Mouse (Mus musculus) liver, postnatal 0 days (tissue): ENCODE results near the gene Spag16.

ENCODE experiments used
- CTCF ChIP-seq: sonication (generic); IDR thresholded peaks from 2 replicates; pipeline ENCODE4 v1.5.1; 2016; ENCODE audit warnings: antibody characterized with exemption, low read depth
- EP300 ChIP-seq: IDR thresholded peaks from 2 replicates; pipeline ENCODE4 v1.6.1; 2016; ENCODE audit warnings: antibody characterized with exemption, low read depth, mild to moderate bottlenecking

GRCm38 (mm10) chr1:70279296-70279695, 452.5 kb downstream of the Spag16 start:
- TF ChIP-seq CTCF (no peak), EP300 (no peak)
